Mouse (Mus musculus) limb, embryonic 11.5 days (tissue): ENCODE measurements around the gene Gck. TPM values are rescaled to one million over a fixed set of nuclear protein-coding genes. Genes with fewer than 3 reads are reported as not detected.

ENCODE experiments used
- ATAC-seq: fragments of 200-750 bp; cut with Nextera tagmentation; 2 replicates; pipeline ENCODE4 v1.8.0; 2017; ENCODE audit warnings: low read depth; ENCODE audit not compliant: insufficient number of reproducible peaks, low FRiP score, low TSS enrichment
- DNase-seq: peaks from one replicate; pipeline ENCODE4 v3.0.0-alpha.2; 2015; ENCODE audit warnings: low spot score
- H3K27ac ChIP-seq: fragments of 300-500 bp; sonication (generic); replicated peaks from 2 replicates; pipeline ENCODE4 v1.5.1; 2014; ENCODE audit warnings: low read depth, mild to moderate bottlenecking, low read length
- H3K27me3 ChIP-seq: fragments of 300-500 bp; sonication (generic); 2 replicates; pipeline ENCODE4 v1.6.1; 2014; ENCODE audit warnings: mild to moderate bottlenecking, low read length, mixed read lengths; ENCODE audit not compliant: control insufficient read depth, insufficient read depth
- H3K36me3 ChIP-seq: fragments of 300-500 bp; sonication (generic); 2 replicates; pipeline ENCODE4 v1.6.1; 2014; ENCODE audit warnings: mild to moderate bottlenecking, low read length, moderate library complexity, mixed read lengths; ENCODE audit not compliant: control insufficient read depth, insufficient read depth
- H3K4me1 ChIP-seq: fragments of 300-500 bp; sonication (generic); 2 replicates; pipeline ENCODE4 v1.6.1; 2014; ENCODE audit warnings: low read length, mixed read lengths; ENCODE audit not compliant: control insufficient read depth, insufficient read depth
- H3K4me2 ChIP-seq: fragments of 300-500 bp; sonication (generic); 2 replicates; pipeline ENCODE4 v1.6.1; 2014; ENCODE audit warnings: low read depth, mild to moderate bottlenecking, moderate library complexity; ENCODE audit not compliant: severe bottlenecking
- H3K4me3 ChIP-seq: fragments of 300-500 bp; sonication (generic); 2 replicates; pipeline ENCODE4 v1.5.1; 2014; ENCODE audit warnings: low read depth, low read length
- H3K9ac ChIP-seq: fragments of 300-500 bp; sonication (generic); 2 replicates; pipeline ENCODE4 v1.6.1; 2014; ENCODE audit warnings: mild to moderate bottlenecking, low read length
- H3K9me3 ChIP-seq: fragments of 300-500 bp; sonication (generic); 2 replicates; pipeline ENCODE4 v1.6.1; 2016; ENCODE audit warnings: low read length; ENCODE audit not compliant: control insufficient read depth
- whole genome bisulfite sequencing: fragments of 180-500 bp; shearing (Covaris S2); extraction: QIAGEN DNeasy Blood & Tissue Kit; methylation state at CpG from one replicate; pipeline ENCODE4 v1.1.7; 2014; 5-methylcytosine and 5-hydroxymethylcytosine counted together
- polyA plus RNA-seq: library from polyadenylated mRNA; unstranded; fragments of >200 nt; fragmentation: Nextera tagmentation; extraction: Ambion mirVana; gene quantifications from 2 replicates; pipeline ENCODE4 v1.2.1, GENCODE M21; 2014

Gck gene
- polyA plus RNA-seq, 1 experiment from 2014 or later: 0.41 TPM

GRCm38 (mm10) chr11:5930578-5930977 lies 19.3 kb downstream of the Gck start:
- no peaks in the 10 kb centered on the region for H3K27me3 ChIP-seq
- H3K27ac ChIP-seq: no peak overlapping the region
- no peak overlapping the region for H3K9ac ChIP-seq
- no peaks in the 10 kb centered on the region for H3K9me3 ChIP-seq
- no peak overlapping the region for H3K4me3 ChIP-seq
- H3K36me3 ChIP-seq: no peaks in the 10 kb centered on the region
- no peaks in the 10 kb centered on the region for H3K4me1 ChIP-seq
- DNase-seq (no peak), ATAC-seq (no peak)
- no peak overlapping the region for H3K4me2 ChIP-seq
- 85% methylated on average over 1 of the region's 1 CpGs for WGBS

- H3K36me3 ChIP-seq: no peaks in the 10 kb centered on the region
- H3K9ac ChIP-seq: no peak overlapping the region
- H3K9me3 ChIP-seq: no peaks in the 10 kb centered on the region
- H3K27me3 ChIP-seq: no peaks in the 10 kb centered on the region
- H3K4me2 ChIP-seq: no peak overlapping the region
- H3K4me1 ChIP-seq: no peaks in the 10 kb centered on the region
- no peak overlapping the region for H3K4me3 ChIP-seq
- no peak overlapping the region for H3K27ac ChIP-seq
- ATAC-seq (no peak), DNase-seq (no peak)
- 88% methylated on average over 3 of the region's 3 CpGs for WGBS
Observed at GRCm38 (mm10) chr11:5926696-5927220, 23.1 kb downstream of the Gck start.

GRCm38 (mm10) chr11:5924699-5925098 lies 25.2 kb downstream of the Gck start:
- H3K9ac ChIP-seq: no peak overlapping the region
- no peaks in the 10 kb centered on the region for H3K4me1 ChIP-seq
- ATAC-seq (no peak), DNase-seq (no peak)
- H3K9me3 ChIP-seq: no peaks in the 10 kb centered on the region
- no peak overlapping the region for H3K4me3 ChIP-seq
- H3K36me3 ChIP-seq: no peaks in the 10 kb centered on the region
- 48% methylated on average over 8 of the region's 8 CpGs for WGBS
- H3K27ac ChIP-seq: no peak overlapping the region
- H3K4me2 ChIP-seq: no peak overlapping the region
- H3K27me3 ChIP-seq: no peaks in the 10 kb centered on the region

GRCm38 (mm10) chr11:5920323-5920960 lies 29.4 kb downstream of the Gck start:
- no peaks in the 10 kb centered on the region for H3K27me3 ChIP-seq
- H3K4me1 ChIP-seq: no peaks in the 10 kb centered on the region
- no peak overlapping the region for H3K9ac ChIP-seq
- ATAC-seq: no peak
- H3K4me3 ChIP-seq: no peak overlapping the region
- H3K36me3 ChIP-seq: no peaks in the 10 kb centered on the region
- 30% methylated on average over 17 of the region's 17 CpGs for WGBS
- no peak overlapping the region for H3K4me2 ChIP-seq
- no peaks in the 10 kb centered on the region for H3K9me3 ChIP-seq
- no peak for DNase-seq
- H3K27ac ChIP-seq: no peak overlapping the region

DNA sequence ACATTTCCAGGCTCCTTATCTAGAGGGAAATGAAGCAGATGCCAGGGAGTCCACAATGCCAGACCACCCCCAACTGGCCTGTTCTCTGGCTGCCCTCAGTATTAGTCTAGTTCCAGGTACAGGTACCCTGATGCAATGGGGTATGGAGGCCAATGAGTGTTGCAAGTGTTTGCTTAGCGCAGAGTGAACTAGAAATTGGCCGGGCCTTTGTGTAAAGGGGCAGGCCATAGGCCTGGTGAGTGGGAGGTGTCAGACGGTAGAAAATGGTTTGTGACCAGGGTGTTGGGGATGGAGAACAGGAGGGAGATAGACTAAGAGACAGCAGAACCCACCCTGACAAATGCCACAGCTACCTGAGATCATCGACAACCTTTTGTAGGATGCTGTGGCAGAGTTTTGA lies 30.3 kb downstream of the Gck start:
- DNase-seq (no peak), ATAC-seq (no peak)
- Histone ChIP-seq H3K9me3 (no peaks in the 10 kb centered on the region), H3K4me1 (no peaks in the 10 kb centered on the region), H3K27me3 (no peaks in the 10 kb centered on the region), H3K9ac (no peak overlapping the region), H3K4me2 (no peak overlapping the region), H3K4me3 (no peak overlapping the region), H3K27ac (no peak overlapping the region), H3K36me3 (no peaks in the 10 kb centered on the region)
- 94% methylated on average over 4 of the region's 4 CpGs for WGBS

GRCm38 (mm10) chr11:5918111-5918510 lies 31.8 kb downstream of the Gck start:
- no peak overlapping the region for H3K27ac ChIP-seq
- H3K4me1 ChIP-seq: no peaks in the 10 kb centered on the region
- DNase-seq (no peak), ATAC-seq (no peak)
- H3K9me3 ChIP-seq: no peaks in the 10 kb centered on the region
- no peak overlapping the region for H3K4me2 ChIP-seq
- WGBS: 67% methylated on average over 2 of the region's 2 CpGs
- no peaks in the 10 kb centered on the region for H3K36me3 ChIP-seq
- no peaks in the 10 kb centered on the region for H3K27me3 ChIP-seq
- H3K4me3 ChIP-seq: no peak overlapping the region
- no peak overlapping the region for H3K9ac ChIP-seq

- no peaks in the 10 kb centered on the region for H3K9me3 ChIP-seq
- no peaks in the 10 kb centered on the region for H3K27me3 ChIP-seq
- H3K4me1 ChIP-seq: no peaks in the 10 kb centered on the region
- ATAC-seq (no peak), DNase-seq (no peak)
- H3K9ac ChIP-seq: no peak overlapping the region
- no peak overlapping the region for H3K27ac ChIP-seq
- no peak overlapping the region for H3K4me2 ChIP-seq
- H3K4me3 ChIP-seq: no peak overlapping the region
- WGBS: 78% methylated on average over 8 of the region's 8 CpGs
- no peaks in the 10 kb centered on the region for H3K36me3 ChIP-seq
Observed at GRCm38 (mm10) chr11:5916178-5916548, 33.7 kb downstream of the Gck start.

DNA sequence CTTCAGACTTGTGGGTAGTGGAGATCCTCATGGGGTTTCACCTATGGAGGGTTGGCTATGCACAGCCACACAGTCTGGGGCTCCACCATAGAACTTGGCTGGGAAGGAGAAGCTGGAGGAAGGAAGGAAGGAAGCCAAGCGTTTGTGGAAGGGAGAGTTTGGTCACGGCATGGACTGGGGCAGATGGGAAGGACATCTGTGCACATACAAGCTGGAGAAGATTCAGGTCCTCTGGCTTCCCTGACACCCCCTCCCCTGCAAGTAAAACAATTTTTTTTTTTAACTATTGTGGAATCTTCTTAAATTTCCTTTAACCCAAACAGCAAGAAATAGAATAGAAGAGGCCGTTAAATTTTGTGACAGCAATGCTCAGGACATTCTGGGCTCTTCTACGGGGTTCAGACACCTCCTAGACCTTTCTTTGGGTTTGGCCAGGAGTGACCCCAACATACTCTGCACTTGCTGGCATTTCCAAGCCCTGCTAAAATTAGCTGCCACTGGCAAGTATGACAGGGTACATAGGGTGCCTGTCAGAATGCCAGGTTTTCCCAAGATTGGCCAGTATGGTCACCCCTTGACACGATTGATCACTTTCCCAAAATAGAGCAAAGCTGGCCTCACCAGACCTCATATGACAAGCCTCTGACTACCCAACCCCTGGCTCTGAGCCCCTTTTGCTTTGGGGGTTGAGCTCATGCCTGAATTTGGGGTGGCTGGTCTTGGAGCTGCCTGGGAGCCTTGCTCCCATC lies 34.3 kb downstream of the Gck start:
- no peak for DNase-seq
- Histone ChIP-seq H3K27ac (no peak overlapping the region), H3K9me3 (no peaks in the 10 kb centered on the region), H3K4me3 (no peak overlapping the region), H3K4me1 (no peaks in the 10 kb centered on the region), H3K27me3 (no peaks in the 10 kb centered on the region), H3K4me2 (no peak overlapping the region), H3K36me3 (no peaks in the 10 kb centered on the region), H3K9ac (no peak overlapping the region)
- 90% methylated on average over 5 of the region's 5 CpGs for WGBS
- no peak for ATAC-seq
